Mouse (Mus musculus) small intestine, adult 2 months (tissue): Measurements from ENCODE around the gene Lhx6.

Experiments used
- CTCF ChIP-seq: fragments of 200-500 bp; IDR thresholded peaks from 2 replicates; pipeline ENCODE4 v1.5.1; 2012; ENCODE audit warnings: low read depth, mild to moderate bottlenecking, control low read depth, inconsistent platforms, low read length, moderate library complexity, mixed read lengths; ENCODE audit not compliant: insufficient replicate concordance, insufficient read length; ENCODE audit errors: extremely low read depth
- POLR2A ChIP-seq: fragments of 200-500 bp; IDR thresholded peaks from 2 replicates; pipeline ENCODE4 v1.6.1; 2012; ENCODE audit warnings: low read depth, mild to moderate bottlenecking, control low read depth, inconsistent platforms, low read length, moderate library complexity

GRCm38 (mm10) chr2:36082802-36083580 lies 22.2 kb downstream of the Lhx6 start:
- no peak for TF ChIP-seq CTCF
- no peak for TF ChIP-seq POLR2A
